Mouse (Mus musculus) liver, postnatal 0 days (tissue): ENCODE data around the gene Wfdc11.

Experiments
- CTCF ChIP-seq: sonication (generic); IDR thresholded peaks from 2 replicates; pipeline ENCODE4 v1.5.1; 2016; ENCODE audit warnings: antibody characterized with exemption, low read depth
- EP300 ChIP-seq: IDR thresholded peaks from 2 replicates; pipeline ENCODE4 v1.6.1; 2016; ENCODE audit warnings: antibody characterized with exemption, low read depth, mild to moderate bottlenecking

DNA sequence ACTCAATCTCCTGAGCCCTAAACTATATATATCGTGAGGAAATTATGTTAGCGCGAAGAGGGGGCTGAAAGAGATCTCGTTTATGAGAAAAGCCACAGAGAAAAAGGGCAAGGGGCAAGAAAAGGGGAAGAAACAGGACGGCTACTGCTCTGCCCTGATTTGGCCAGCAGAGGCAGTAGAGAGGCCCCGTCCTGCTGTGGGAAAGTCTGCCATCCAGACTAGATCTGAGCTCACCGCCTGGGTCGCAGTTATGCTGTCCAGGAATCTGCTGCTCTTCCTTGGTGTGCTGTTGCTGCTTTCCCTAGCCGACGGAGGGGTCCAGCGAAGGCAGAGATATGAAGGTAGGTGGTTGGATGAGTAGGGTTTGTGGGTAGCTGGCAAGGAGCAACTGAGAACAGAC lies 18.0 kb downstream of the Wfdc11 start, which contains the start of gene Wfdc10:
- TF ChIP-seq CTCF = peak; percentile 84
- TF ChIP-seq EP300 = no peak
